Mouse (Mus musculus): ENCODE measurements around the gene Neil3.

GRCm38 (mm10) chr8:53573600-53573999 is 65.3 kb downstream of the Neil3 start:
- TF ChIP-seq CTCF (IDR thresholded peaks at IDR 0.05; ENCODE audit: low read depth, low read length) (no peak), POLR2A (IDR thresholded peaks at IDR 0.05; ENCODE audit: insufficient read depth, low read length) (no peak)
